In genomic region chr16:73374608-73375165, GRCm38 (mm10) we compare ENCODE assay signal across 25 mouse cellular contexts.
DNase-seq lines count a peak whose midpoint lies in the region; ATAC-seq lines count a peak whose summit lies in the region.
"Had no signal": no experiment of that assay in that cellular context is flagged by ENCODE, and none has a peak within 500 bp of the region (broad histone marks: within the 10 kb centered on the region; RNA-seq: fewer than 3 reads in every experiment).

No protein-coding gene starts in this region.

- H3K4me3 ChIP-seq in forebrain, embryonic 14.5 days (ENCODE audit: low read depth, low read length) = no peak overlapping the region
- H3K4me3 ChIP-seq in forebrain, embryonic 10.5 days = no peak overlapping the region
- H3K4me3 ChIP-seq in midbrain, embryonic 13.5 days (replicated peaks) = no peak overlapping the region
- no peak overlapping the region for H3K4me3 ChIP-seq in midbrain, embryonic 16.5 days (ENCODE audit: low read depth, low read length)
- H3K4me3 ChIP-seq in hindbrain, embryonic 16.5 days (ENCODE audit: low read length) = no peak overlapping the region
- no peak overlapping the region for H3K4me3 ChIP-seq in neural tube, embryonic 15.5 days (replicated peaks)
- H3K4me3 ChIP-seq: heart, adult 2 months; heart, embryonic 12.5 days; layer of hippocampus, adult 2 months; limb, embryonic 13.5 days; lung, embryonic 15.5 days had no signal

- H3K27me3 ChIP-seq in forebrain, embryonic 14.5 days (replicated peaks; ENCODE audit: control insufficient read depth, insufficient read depth, low read length) = no peaks in the 10 kb centered on the region
- H3K27me3 ChIP-seq in forebrain, embryonic 10.5 days (ENCODE audit: poor library complexity, severe bottlenecking) = no peaks in the 10 kb centered on the region
- no peaks in the 10 kb centered on the region for H3K27me3 ChIP-seq in midbrain, embryonic 13.5 days
- no peaks in the 10 kb centered on the region for H3K27me3 ChIP-seq in midbrain, embryonic 16.5 days (ENCODE audit: control insufficient read depth, insufficient read depth, low read depth, low read length)
- no peaks in the 10 kb centered on the region for H3K27me3 ChIP-seq in hindbrain, embryonic 16.5 days (replicated peaks; ENCODE audit: control insufficient read depth, insufficient read depth, low read length)
- no peaks in the 10 kb centered on the region for H3K27me3 ChIP-seq in neural tube, embryonic 15.5 days (replicated peaks)
- H3K27me3 ChIP-seq: heart, embryonic 12.5 days; limb, embryonic 13.5 days; lung, embryonic 15.5 days; Patski had no signal

- H3K9ac ChIP-seq in forebrain, embryonic 14.5 days (ENCODE audit: low read length) = no peak overlapping the region
- H3K9ac ChIP-seq in midbrain, embryonic 13.5 days (replicated peaks) = no peak overlapping the region
- no peak overlapping the region for H3K9ac ChIP-seq in midbrain, embryonic 16.5 days (ENCODE audit: low read depth, low read length)
- no peak overlapping the region for H3K9ac ChIP-seq in hindbrain, embryonic 16.5 days (ENCODE audit: low read depth, low read length)
- H3K9ac ChIP-seq in neural tube, embryonic 15.5 days (replicated peaks) = no peak overlapping the region
- H3K9ac ChIP-seq: heart, embryonic 12.5 days; limb, embryonic 13.5 days; lung, embryonic 15.5 days had no signal

- H3K4me1 ChIP-seq in forebrain, embryonic 14.5 days (ENCODE audit: control insufficient read depth, insufficient read depth, low read length) = no peaks in the 10 kb centered on the region
- no peaks in the 10 kb centered on the region for H3K4me1 ChIP-seq in forebrain, embryonic 10.5 days
- no peaks in the 10 kb centered on the region for H3K4me1 ChIP-seq in midbrain, embryonic 13.5 days (replicated peaks)
- H3K4me1 ChIP-seq in midbrain, embryonic 16.5 days (ENCODE audit: control insufficient read depth, insufficient read depth, low read length) = no peaks in the 10 kb centered on the region
- H3K4me1 ChIP-seq in hindbrain, embryonic 16.5 days (ENCODE audit: control insufficient read depth, insufficient read depth, low read depth, low read length) = no peaks in the 10 kb centered on the region
- peaks cover 5% of the 10 kb centered on the region; the same call in 1 of the 2 replicates for H3K4me1 ChIP-seq in neural tube, embryonic 15.5 days
- H3K4me1 ChIP-seq: heart, embryonic 12.5 days; limb, embryonic 13.5 days; lung, embryonic 15.5 days had no signal

- DNase-seq in forebrain, embryonic 14.5 days (ENCODE audit: low spot score) = peak; percentile 17
- DNase-seq in forebrain, embryonic 10.5 days (ENCODE audit: extremely low spot score, low spot score) = no peak
- DNase-seq: adrenal gland, postnatal 10 days; cerebellum, adult 11 months; cerebellum, adult 9-10 months; cerebellum, postnatal 36 days; heart, adult 2 months; heart, postnatal 4 days; kidney, adult 18-20 months; kidney, postnatal 36 days; right cerebral cortex, adult 18-20 months; right cerebral cortex, postnatal 4 days; thymus, adult 2 months; thymus, postnatal 36 days had no signal

- no peak for ATAC-seq in forebrain, embryonic 14.5 days
- 0 out of 2 replicates have a peak, but pooled peaks have one; percentile 24 for ATAC-seq in midbrain, embryonic 13.5 days
- ATAC-seq in midbrain, embryonic 16.5 days = no peak
- ATAC-seq in hindbrain, embryonic 16.5 days = peak; percentile 79; the same call in 1 of the 2 replicates
- ATAC-seq in neural tube, embryonic 15.5 days (ENCODE audit: low FRiP score) = peak; percentile 87
- no peak for ATAC-seq in frontal cortex, adult (ENCODE audit: low TSS enrichment)
- ATAC-seq: Patski had no signal

- H3K36me3 ChIP-seq in forebrain, embryonic 14.5 days (ENCODE audit: control insufficient read depth, insufficient read depth, low read length) = no peaks in the 10 kb centered on the region
- H3K36me3 ChIP-seq in forebrain, embryonic 10.5 days (replicated peaks) = no peaks in the 10 kb centered on the region
- no peaks in the 10 kb centered on the region for H3K36me3 ChIP-seq in midbrain, embryonic 13.5 days
- no peaks in the 10 kb centered on the region for H3K36me3 ChIP-seq in midbrain, embryonic 16.5 days (ENCODE audit: control insufficient read depth, insufficient read depth, low read length)
- H3K36me3 ChIP-seq in hindbrain, embryonic 16.5 days (ENCODE audit: control insufficient read depth, insufficient read depth, low read length) = no peaks in the 10 kb centered on the region
- no peaks in the 10 kb centered on the region for H3K36me3 ChIP-seq in neural tube, embryonic 15.5 days
- H3K36me3 ChIP-seq: heart, embryonic 12.5 days; limb, embryonic 13.5 days; lung, embryonic 15.5 days had no signal

- no peaks in the 10 kb centered on the region for H3K9me3 ChIP-seq in forebrain, embryonic 14.5 days (replicated peaks; ENCODE audit: control insufficient read depth, low read length)
- H3K9me3 ChIP-seq in forebrain, embryonic 10.5 days = no peaks in the 10 kb centered on the region
- H3K9me3 ChIP-seq in midbrain, embryonic 13.5 days = 0 out of 2 replicates have a peak, but pooled peaks cover 4% of the 10 kb centered on the region
- no peaks in the 10 kb centered on the region for H3K9me3 ChIP-seq in midbrain, embryonic 16.5 days (replicated peaks; ENCODE audit: control insufficient read depth, low read length, poor library complexity, severe bottlenecking)
- no peaks in the 10 kb centered on the region for H3K9me3 ChIP-seq in hindbrain, embryonic 16.5 days (ENCODE audit: control insufficient read depth, low read length)
- H3K9me3 ChIP-seq in neural tube, embryonic 15.5 days (replicated peaks) = no peaks in the 10 kb centered on the region
- H3K9me3 ChIP-seq: heart, embryonic 12.5 days; lung, embryonic 15.5 days had no signal

- WGBS in forebrain, embryonic 14.5 days = 48% methylated on average over 3 of the region's 3 CpGs
- 80% methylated on average over 3 of the region's 3 CpGs for WGBS in forebrain, embryonic 10.5 days
- 64% methylated on average over 3 of the region's 3 CpGs for WGBS in midbrain, embryonic 13.5 days
- WGBS in midbrain, embryonic 16.5 days = 48% methylated on average over 3 of the region's 3 CpGs
- 47% methylated on average over 3 of the region's 3 CpGs for WGBS in hindbrain, embryonic 16.5 days
- 39% methylated on average over 3 of the region's 3 CpGs for WGBS in neural tube, embryonic 15.5 days

- H3K27ac ChIP-seq in forebrain, embryonic 14.5 days (ENCODE audit: low read depth, low read length) = no peak overlapping the region
- H3K27ac ChIP-seq in forebrain, embryonic 10.5 days = no peak overlapping the region
- no peak overlapping the region for H3K27ac ChIP-seq in midbrain, embryonic 13.5 days
- no peak overlapping the region for H3K27ac ChIP-seq in midbrain, embryonic 16.5 days (ENCODE audit: low read length)
- H3K27ac ChIP-seq in hindbrain, embryonic 16.5 days (ENCODE audit: low read depth, low read length) = no peak overlapping the region; the same call in 1 of the 2 replicates
- peak overlapping the region; percentile 58 for H3K27ac ChIP-seq in neural tube, embryonic 15.5 days (replicated peaks)
- H3K27ac ChIP-seq: heart, adult 2 months; layer of hippocampus, adult 2 months; limb, embryonic 13.5 days; lung, embryonic 15.5 days had no signal

- no peak overlapping the region for H3K4me2 ChIP-seq in forebrain, embryonic 14.5 days (ENCODE audit: low read length)
- no peak overlapping the region for H3K4me2 ChIP-seq in midbrain, embryonic 13.5 days (replicated peaks)
- H3K4me2 ChIP-seq in midbrain, embryonic 16.5 days (ENCODE audit: low read length) = no peak overlapping the region
- no peak overlapping the region for H3K4me2 ChIP-seq in hindbrain, embryonic 16.5 days (ENCODE audit: low read length)
- no peak overlapping the region for H3K4me2 ChIP-seq in neural tube, embryonic 15.5 days
- H3K4me2 ChIP-seq: heart, embryonic 12.5 days; limb, embryonic 13.5 days; liver, embryonic 11.5 days; lung, embryonic 15.5 days had no signal

Comparison
In these comparisons a context has a peak if more than half of its experiments do, and no peak if none do; other contexts are left out.
1. ATAC-seq: peak in midbrain, embryonic 13.5 days (single experiment), hindbrain, embryonic 16.5 days (single experiment) and neural tube, embryonic 15.5 days (single experiment); none in forebrain, embryonic 14.5 days (single experiment), midbrain, embryonic 16.5 days (single experiment) and frontal cortex, adult (single experiment).